Mouse (Mus musculus) testis, adult 2 months (tissue): ENCODE measurements around the gene Kcnc1.

ENCODE experiments used
- CTCF ChIP-seq: fragments of 200-500 bp; IDR thresholded peaks from 2 replicates; pipeline ENCODE4 v1.5.1; 2012; ENCODE audit warnings: low read depth, mild to moderate bottlenecking, inconsistent platforms, low read length, moderate library complexity; ENCODE audit not compliant: control insufficient read depth, insufficient read depth, insufficient replicate concordance
- POLR2A ChIP-seq: fragments of 200-500 bp; IDR thresholded peaks from 2 replicates; pipeline ENCODE4 v1.6.1; 2012; ENCODE audit warnings: low read depth, mild to moderate bottlenecking, inconsistent platforms, low read length, moderate library complexity; ENCODE audit not compliant: control insufficient read depth

DNA sequence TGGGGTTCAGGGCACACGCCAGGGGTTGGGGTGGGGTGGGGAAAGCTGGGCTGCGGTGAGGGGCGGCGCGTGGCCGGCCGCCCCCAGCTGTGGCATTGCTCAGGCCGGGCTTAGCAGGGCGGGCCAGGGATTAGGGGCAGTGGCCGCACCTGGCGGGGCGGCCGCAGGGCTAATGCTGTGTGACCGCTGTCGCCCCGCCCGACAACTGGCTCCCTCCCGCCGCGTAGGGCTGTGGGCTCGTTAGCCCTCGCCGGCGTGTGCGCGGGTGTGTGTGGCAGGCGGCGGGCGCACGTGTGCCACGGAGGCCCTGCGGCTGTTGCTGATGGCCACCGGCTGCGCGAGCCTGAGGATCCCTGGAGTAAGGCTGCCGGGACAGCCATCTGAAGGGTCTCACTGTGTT, 47.5 kb upstream of the Kcnc1 start:
- TF ChIP-seq POLR2A, result no peak
- TF ChIP-seq CTCF, result no peak
